Mouse (Mus musculus) ZHBTc4 (cell line): ENCODE measurements around the gene Paxx.
A peak's percentile ranks its signal among the peaks of the same experiment; 100 is the strongest.
"Not testable (repeated sequence)": the region's sequence is repeated elsewhere in the genome, so short reads cannot be mapped to it uniquely, and the experiment has no call there.

Source experiments
- DNase-seq: peaks from one replicate; pipeline ENCODE4 v3.0.0-alpha.2; 2011; ENCODE audit warnings: low read depth, low spot score

The Paxx gene

GRCm38 (mm10) chr2:25450853-25451647, 9.8 kb downstream of the Paxx start:
- no peak for DNase-seq

- no peak for DNase-seq
These were observed 18.2 kb downstream of the Paxx start for GRCm38 (mm10) chr2:25442682-25443081.

- no peak for DNase-seq
These were observed 19.8 kb downstream of the Paxx start for GRCm38 (mm10) chr2:25441067-25441466.

- DNase-seq = no peak
These were observed 24.5 kb downstream of the Paxx start for GRCm38 (mm10) chr2:25436286-25436820.

- no peak for DNase-seq
These were observed 26.6 kb downstream of the Paxx start for GRCm38 (mm10) chr2:25434292-25434691.

GRCm38 (mm10) chr2:25433101-25433500, 27.8 kb downstream of the Paxx start:
- DNase-seq = no peak

- no peak for DNase-seq
These were observed 28.4 kb downstream of the Paxx start for GRCm38 (mm10) chr2:25432326-25433098.

GRCm38 (mm10) chr2:25431308-25431855, 29.5 kb downstream of the Paxx start:
- DNase-seq = no peak

GRCm38 (mm10) chr2:25430395-25431233, 30.3 kb downstream of the Paxx start:
- DNase-seq = no peak

GRCm38 (mm10) chr2:25429435-25430180, 31.3 kb downstream of the Paxx start:
- no peak for DNase-seq

- DNase-seq = peak; percentile 98
These were observed 32.3 kb downstream of the Paxx start, which contains the start of gene Abca2 for GRCm38 (mm10) chr2:25428442-25429236. Abca2 (plus strand) TSS chr2:25428703.

- no peak for DNase-seq
These were observed 33.6 kb downstream of the Paxx start for GRCm38 (mm10) chr2:25427256-25427655.

GRCm38 (mm10) chr2:25426721-25427191, 34.1 kb downstream of the Paxx start:
- DNase-seq = peak; percentile 89

- DNase-seq = peak; percentile 42
These were observed 35.4 kb downstream of the Paxx start for GRCm38 (mm10) chr2:25425481-25425880.

GRCm38 (mm10) chr2:25423626-25424025, 37.3 kb downstream of the Paxx start:
- no peak for DNase-seq

GRCm38 (mm10) chr2:25422587-25423410, 38.1 kb downstream of the Paxx start, which contains the start of gene Fut7:
Fut7 (plus strand) TSS chr2:25423267.
- no peak for DNase-seq

- peak; percentile 91 for DNase-seq
These were observed 39.0 kb downstream of the Paxx start for GRCm38 (mm10) chr2:25421896-25422295.

GRCm38 (mm10) chr2:25417426-25417825, 43.5 kb downstream of the Paxx start:
- no peak for DNase-seq

- not testable (repeated sequence) for DNase-seq
These were observed 47.5 kb downstream of the Paxx start for GRCm38 (mm10) chr2:25413436-25413835.
